Mouse (Mus musculus): ENCODE measurements around the gene Ube2h.

GRCm38 (mm10) chr6:30292579-30292978 lies 11.8 kb downstream of the Ube2h start:
- TF ChIP-seq GATA1 (IDR thresholded peaks at IDR 0.05; ENCODE audit: low read length) (no peak), TAL1 (IDR thresholded peaks at IDR 0.05; ENCODE audit: low read length) (no peak)
